Mouse (Mus musculus): ENCODE data around the gene Kcnq4. TPM values are rescaled to one million over a fixed set of nuclear protein-coding genes. Genes with fewer than 3 reads are reported as not detected.
A peak's percentile ranks its signal among the peaks of the same experiment; 100 is the strongest.

The Kcnq4 gene
- polyA plus RNA-seq, 1 experiment from 2014 or later = 7.8 TPM

GRCm38 (mm10) chr4:120655898-120656297 lies 92.5 kb downstream of the Kcnq4 start:
- H3K4me3 ChIP-seq (ENCODE audit: low read length) = no peak overlapping the region
- H3K4me2 ChIP-seq (ENCODE audit: low read length) = no peak overlapping the region
- no peaks in the 10 kb centered on the region for H3K36me3 ChIP-seq (ENCODE audit: control insufficient read depth, insufficient read depth, low read length)
- no peak overlapping the region for H3K9ac ChIP-seq (ENCODE audit: low read depth, low read length)
- peaks cover 2% of the 10 kb centered on the region; the same call in 1 of the 2 replicates for H3K9me3 ChIP-seq (ENCODE audit: control insufficient read depth, low read length)
- 70% methylated on average over 8 of the region's 8 CpGs for WGBS
- peak; percentile 69 for ATAC-seq
- no peak overlapping the region for H3K27ac ChIP-seq (ENCODE audit: low read depth, low read length)
- no peaks in the 10 kb centered on the region for H3K4me1 ChIP-seq (ENCODE audit: control insufficient read depth, insufficient read depth, low read depth, low read length)
- no peaks in the 10 kb centered on the region for H3K27me3 ChIP-seq (replicated peaks; ENCODE audit: control insufficient read depth, insufficient read depth, low read length)

DNA sequence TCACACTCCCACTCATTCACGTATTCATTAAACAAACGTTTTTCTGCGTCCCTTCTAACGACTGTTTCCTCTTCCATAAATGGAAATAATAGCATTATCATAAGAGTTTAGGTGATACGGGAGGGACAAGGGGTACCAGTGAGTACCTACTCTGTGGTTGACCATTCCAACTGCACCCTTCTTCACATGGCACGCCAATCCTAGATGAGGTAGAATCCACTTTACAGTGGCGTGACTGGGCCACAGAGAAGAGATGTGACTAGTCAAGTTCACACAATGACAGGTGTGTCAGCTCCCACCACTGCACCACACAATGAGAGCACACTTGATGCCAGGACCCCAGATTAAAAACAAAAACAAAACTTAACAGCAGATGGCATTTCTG lies 98.2 kb downstream of the Kcnq4 start:
- Histone ChIP-seq H3K27ac (ENCODE audit: low read depth, low read length) (no peak overlapping the region), H3K36me3 (ENCODE audit: control insufficient read depth, insufficient read depth, low read length) (no peaks in the 10 kb centered on the region), H3K4me1 (ENCODE audit: control insufficient read depth, insufficient read depth, low read depth, low read length) (peaks cover 8% of the 10 kb centered on the region; the same call in 1 of the 2 replicates), H3K9me3 (ENCODE audit: control insufficient read depth, low read length) (no peaks in the 10 kb centered on the region), H3K9ac (ENCODE audit: low read depth, low read length) (peak overlapping the region; percentile 76), H3K4me2 (ENCODE audit: low read length) (peak overlapping the region; percentile 98), H3K27me3 (replicated peaks; ENCODE audit: control insufficient read depth, insufficient read depth, low read length) (no peaks in the 10 kb centered on the region), H3K4me3 (ENCODE audit: low read length) (peak overlapping the region; percentile 60)
- WGBS = 25% methylated on average over 7 of the region's 7 CpGs
- ATAC-seq = peak; percentile 30

DNA sequence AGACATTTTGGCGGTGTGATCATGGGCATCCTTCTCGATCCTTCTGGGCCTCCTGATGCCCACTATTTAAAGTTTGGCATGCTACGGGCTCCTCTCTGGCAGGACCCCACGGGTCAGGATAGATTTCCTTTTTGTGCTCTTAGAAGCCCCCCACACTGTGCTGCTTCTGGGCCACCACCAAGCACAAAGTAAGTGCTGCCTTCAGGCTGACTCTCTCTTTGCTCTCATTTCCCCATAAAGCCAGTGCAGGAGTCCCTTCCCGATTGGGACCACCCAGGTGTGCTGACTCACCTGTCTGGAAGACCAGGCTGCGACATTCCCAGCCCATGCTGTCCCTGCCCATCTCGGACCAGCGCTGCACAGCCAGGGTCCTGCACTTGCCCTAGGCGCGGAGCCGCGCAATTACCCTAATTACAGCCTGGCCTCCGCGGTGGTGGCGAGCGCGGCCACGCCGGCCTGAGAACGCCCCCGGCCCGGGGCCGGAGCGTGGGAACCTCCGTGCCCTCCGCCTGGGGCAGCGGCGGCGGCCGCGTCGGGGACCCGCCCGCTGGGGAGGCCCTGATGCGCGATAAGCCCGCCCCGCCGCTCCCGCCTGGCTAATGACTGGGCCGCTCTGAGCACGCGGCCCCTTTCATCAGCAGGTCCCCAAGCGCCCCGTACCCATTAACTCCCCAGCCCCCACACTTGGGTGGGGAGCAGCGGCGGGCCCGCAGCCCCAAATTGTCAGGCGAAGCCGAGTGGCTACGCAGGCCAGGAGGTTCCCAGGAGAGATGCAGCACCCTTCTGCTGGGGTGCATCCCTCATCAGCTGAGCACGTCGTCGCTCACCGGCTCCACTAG lies 98.8 kb downstream of the Kcnq4 start:
- ATAC-seq = peak; percentile 89
- peaks cover 8% of the 10 kb centered on the region; the same call in 1 of the 2 replicates for H3K4me1 ChIP-seq (ENCODE audit: control insufficient read depth, insufficient read depth, low read depth, low read length)
- peak overlapping the region; percentile 98 for H3K4me2 ChIP-seq (ENCODE audit: low read length)
- peak overlapping the region; percentile 60 for H3K4me3 ChIP-seq (ENCODE audit: low read length)
- 4% methylated on average over 50 of the region's 55 CpGs for WGBS
- no peaks in the 10 kb centered on the region for H3K9me3 ChIP-seq (ENCODE audit: control insufficient read depth, low read length)
- peak overlapping the region; percentile 76 for H3K9ac ChIP-seq (ENCODE audit: low read depth, low read length)
- H3K36me3 ChIP-seq (ENCODE audit: control insufficient read depth, insufficient read depth, low read length) = no peaks in the 10 kb centered on the region
- H3K27me3 ChIP-seq (replicated peaks; ENCODE audit: control insufficient read depth, insufficient read depth, low read length) = no peaks in the 10 kb centered on the region
- H3K27ac ChIP-seq (ENCODE audit: low read depth, low read length) = no peak overlapping the region

MicroRNAs encoded within 50 kb of the gene (microRNA counts, 519-probe panel; counts per million panel counts)
- microRNA mmu-miR-30e = 2,388 counts per million, percentile 58 among the panel's probes with 10 or more counts

Small RNA genes within 50 kb of the gene (microRNA-seq; reads per million reads assigned to microRNA genes)
- gene Mir30c-1 = 67.1 reads per million, percentile 44 among the genes with 10 or more reads in this experiment
- gene Mir30e = not detected
- gene Mir30f = not detected

Other genes with a start within 250 kb of the Kcnq4 start
- not detected in 2 replicates for gene Slfnl1, start 216.4 kb downstream of the Kcnq4 start, polyA plus RNA-seq (2015; fragmentation: Nextera tagmentation; extraction: Ambion mirVana)
- 76.4 and 77.1 TPM in 2 replicates for gene Ctps, start 178.3 kb downstream of the Kcnq4 start, polyA plus RNA-seq (2015; fragmentation: Nextera tagmentation; extraction: Ambion mirVana)
- not detected in 2 replicates for gene Gm8439, start 159.9 kb downstream of the Kcnq4 start, polyA plus RNA-seq (2015; fragmentation: Nextera tagmentation; extraction: Ambion mirVana)
- gene Cited4, start 82.0 kb downstream of the Kcnq4 start, polyA plus RNA-seq (2015; fragmentation: Nextera tagmentation; extraction: Ambion mirVana) = 1.2 and 2.4 TPM in 2 replicates
- 75.8 and 86.0 TPM in 2 replicates for gene Nfyc, start 83.0 kb upstream of the Kcnq4 start, polyA plus RNA-seq (2015; fragmentation: Nextera tagmentation; extraction: Ambion mirVana)
- 24.0 and 28.6 TPM in 2 replicates for gene Rims3, start 106.2 kb upstream of the Kcnq4 start, polyA plus RNA-seq (2015; fragmentation: Nextera tagmentation; extraction: Ambion mirVana)
- gene Exo5, start 176.4 kb upstream of the Kcnq4 start, polyA plus RNA-seq (2015; fragmentation: Nextera tagmentation; extraction: Ambion mirVana) = 28.0 and 29.8 TPM in 2 replicates
- gene Zfp69, start 203.1 kb upstream of the Kcnq4 start, polyA plus RNA-seq (2015; fragmentation: Nextera tagmentation; extraction: Ambion mirVana) = 6.1 and 6.3 TPM in 2 replicates

Measured in hindbrain, embryonic 16.5 days (tissue).